Mouse (Mus musculus): ENCODE results near the gene Snurf. TPM values are rescaled to one million over a fixed set of nuclear protein-coding genes. Genes with fewer than 3 reads are reported as not detected.
A peak's percentile ranks its signal among the peaks of the same experiment; 100 is the strongest.

Gene Snurf
- polyA plus RNA-seq, 1 experiment, result not detected

- no peak overlapping the region for H3K27ac ChIP-seq (ENCODE audit: insufficient read depth, low read depth, low read length)
- DNase-seq, result peak; percentile 38
These were observed 1.6 kb downstream of the Snurf start for GRCm38 (mm10) chr7:60003006-60003865.

GRCm38 (mm10) chr7:59978646-59979045, 26.2 kb downstream of the Snurf start:
- Histone ChIP-seq H3K4me1 (ENCODE audit: control insufficient read depth, insufficient read depth, low read length) (no peaks in the 10 kb centered on the region), H3K4me3 (ENCODE audit: insufficient read depth, low read depth, low read length) (no peak overlapping the region), H3K36me3 (ENCODE audit: control insufficient read depth, insufficient read depth, low read length) (no peaks in the 10 kb centered on the region), H3K27ac (ENCODE audit: insufficient read depth, low read depth, low read length) (no peak overlapping the region), H3K27me3 (replicated peaks; ENCODE audit: control insufficient read depth, insufficient read depth, low read length) (no peaks in the 10 kb centered on the region)
- no peak for DNase-seq
- 46% methylated on average over 1 of the region's 1 CpGs for WGBS
- TF ChIP-seq POLR2A (IDR thresholded peaks at IDR 0.05; ENCODE audit: low read depth, low read length) (no peak), CTCF (conservative IDR thresholded peaks at IDR 0.05; ENCODE audit: insufficient read depth, insufficient read length, low read depth, low read length) (no peak)

More at GRCm38 (mm10) chr7:60003006-60003865, 1.6 kb downstream of the Snurf start:
- WGBS, result 73% methylated on average over 12 of the region's 12 CpGs
- no peaks in the 10 kb centered on the region for H3K27me3 ChIP-seq (replicated peaks; ENCODE audit: control insufficient read depth, insufficient read depth, low read length)
- TF ChIP-seq CTCF (conservative IDR thresholded peaks at IDR 0.05; ENCODE audit: insufficient read depth, insufficient read length, low read depth, low read length), result no peak
- no peak for TF ChIP-seq POLR2A (IDR thresholded peaks at IDR 0.05; ENCODE audit: low read depth, low read length)
- peak overlapping the region; percentile 86; the same call in 1 of the 2 replicates for H3K4me3 ChIP-seq (ENCODE audit: insufficient read depth, low read depth, low read length)
- H3K4me1 ChIP-seq (ENCODE audit: control insufficient read depth, insufficient read depth, low read length), result no peaks in the 10 kb centered on the region
- H3K36me3 ChIP-seq (ENCODE audit: control insufficient read depth, insufficient read depth, low read length), result no peaks in the 10 kb centered on the region

Other genes starting within 250 kb of the Snurf start
- gene Gm38393, start within 50 bp of the Snurf start, polyA plus RNA-seq (2012; rRNA removed), result 0.30 and 0.33 TPM in 2 replicates
- gene Snrpn, start 135.2 kb upstream of the Snurf start, polyA plus RNA-seq (2012; rRNA removed), result 19.6 and 22.3 TPM in 2 replicates

All from kidney, adult 2 months (tissue).